Mouse (Mus musculus) thymus, postnatal 0 days (tissue): ENCODE results near the gene Gm20388. TPM values are rescaled to one million over a fixed set of nuclear protein-coding genes. Genes with fewer than 3 reads are reported as not detected.

Source experiments
- DNase-seq: peaks from one replicate; pipeline ENCODE4 v3.0.0-alpha.2; 2015; ENCODE audit warnings: low spot score
- polyA plus RNA-seq: library from polyadenylated mRNA; unstranded; fragments of >200 nt; fragmentation: Nextera tagmentation; extraction: Ambion mirVana; gene quantifications from 2 replicates; pipeline ENCODE4 v1.2.1, GENCODE M21; 2015

Gm20388 gene
- polyA plus RNA-seq, 1 experiment from 2014 or later: not detected

GRCm38 (mm10) chr8:120948620-120949491, 1038.2 kb downstream of the Gm20388 start:
- no peak for DNase-seq

GRCm38 (mm10) chr8:120950674-120951218, 1040.1 kb downstream of the Gm20388 start:
- DNase-seq: no peak

GRCm38 (mm10) chr8:120959470-120959891, 1048.8 kb downstream of the Gm20388 start:
- DNase-seq: no peak

- no peak for DNase-seq
Observed at GRCm38 (mm10) chr8:120962606-120963380, 1052.2 kb downstream of the Gm20388 start.

- DNase-seq: no peak
Observed at GRCm38 (mm10) chr8:120966557-120966956, 1055.9 kb downstream of the Gm20388 start.

GRCm38 (mm10) chr8:120968308-120968707, 1057.7 kb downstream of the Gm20388 start:
- DNase-seq: no peak

- peak; percentile 81 for DNase-seq
Observed at GRCm38 (mm10) chr8:120970346-120970745, 1059.7 kb downstream of the Gm20388 start.

GRCm38 (mm10) chr8:120971691-120972469, 1061.2 kb downstream of the Gm20388 start:
- DNase-seq: no peak

GRCm38 (mm10) chr8:120973046-120973445, 1062.4 kb downstream of the Gm20388 start:
- no peak for DNase-seq

GRCm38 (mm10) chr8:120977131-120977530, 1066.5 kb downstream of the Gm20388 start:
- DNase-seq: peak; percentile 42

GRCm38 (mm10) chr8:120979210-120979609, 1068.6 kb downstream of the Gm20388 start:
- no peak for DNase-seq

GRCm38 (mm10) chr8:120980948-120981347, 1070.3 kb downstream of the Gm20388 start:
- DNase-seq: no peak

GRCm38 (mm10) chr8:120984888-120985287, 1074.2 kb downstream of the Gm20388 start:
- DNase-seq: no peak

- no peak for DNase-seq
Observed at GRCm38 (mm10) chr8:120986022-120986421, 1075.4 kb downstream of the Gm20388 start.

GRCm38 (mm10) chr8:120993738-120994137, 1083.1 kb downstream of the Gm20388 start:
- DNase-seq: no peak

- no peak for DNase-seq
Observed at GRCm38 (mm10) chr8:120995424-120995823, 1084.8 kb downstream of the Gm20388 start.

GRCm38 (mm10) chr8:120996905-120997581, 1086.4 kb downstream of the Gm20388 start:
- no peak for DNase-seq

GRCm38 (mm10) chr8:120997926-120998325, 1087.3 kb downstream of the Gm20388 start:
- DNase-seq: no peak

GRCm38 (mm10) chr8:120998966-120999365, 1088.3 kb downstream of the Gm20388 start:
- no peak for DNase-seq

GRCm38 (mm10) chr8:121001951-121002350, 1091.3 kb downstream of the Gm20388 start:
- no peak for DNase-seq
